Mouse (Mus musculus): ENCODE measurements at regions not wholly inside any gene's neighbourhood (a gene's known extent, or its start where the extent isn't known, plus 50 kb on each side); places are given as distances from the start of the nearest gene placed in this dataset.

DNA sequence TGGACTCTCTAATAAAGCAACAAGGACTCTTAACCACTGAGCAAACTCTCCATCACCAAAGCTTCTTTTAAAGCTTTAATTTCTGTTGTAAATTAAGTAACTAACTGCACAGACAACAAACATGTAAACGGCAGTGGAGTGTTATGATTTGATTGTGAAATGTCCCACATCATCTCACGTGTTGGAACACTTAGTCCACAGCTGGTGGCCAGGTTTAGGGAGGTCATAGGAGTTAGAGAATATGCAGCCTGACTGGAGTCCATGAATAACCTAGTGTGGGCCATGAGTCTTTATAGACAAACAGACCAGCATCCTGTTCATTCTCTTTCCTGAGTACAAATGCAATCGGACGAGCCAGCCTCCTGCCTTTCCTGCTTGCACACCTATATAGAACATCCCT is 527.3 kb upstream of the N6amt1 start:
- TF ChIP-seq GATA1 (IDR thresholded peaks at IDR 0.05; ENCODE audit: borderline replicate concordance, low read length): no peak
- TF ChIP-seq FLI1 (IDR thresholded peaks at IDR 0.05; ENCODE audit: low read length): no peak
